Mouse (Mus musculus) limb, embryonic 15.5 days (tissue): ENCODE measurements around the gene Svop. TPM values are rescaled to one million over a fixed set of nuclear protein-coding genes. Genes with fewer than 3 reads are reported as not detected.

Experiments
- ATAC-seq: fragments of 200-750 bp; cut with Nextera tagmentation; 2 replicates; pipeline ENCODE4 v1.8.0; 2017; ENCODE audit warnings: low read depth, moderate TSS enrichment; ENCODE audit not compliant: insufficient number of reproducible peaks, low FRiP score, low TSS enrichment
- H3K27ac ChIP-seq: fragments of 300-500 bp; sonication (generic); 2 replicates; pipeline ENCODE4 v1.5.1; 2015; ENCODE audit warnings: moderate library complexity, mild to moderate bottlenecking, inconsistent platforms
- H3K27me3 ChIP-seq: fragments of 300-500 bp; sonication (generic); 2 replicates; pipeline ENCODE4 v1.6.1; 2015; ENCODE audit warnings: inconsistent platforms
- H3K36me3 ChIP-seq: fragments of 300-500 bp; sonication (generic); 2 replicates; pipeline ENCODE4 v1.6.1; 2015; ENCODE audit warnings: inconsistent platforms
- H3K4me1 ChIP-seq: fragments of 300-500 bp; sonication (generic); 2 replicates; pipeline ENCODE4 v1.6.1; 2015; ENCODE audit warnings: inconsistent platforms
- H3K4me2 ChIP-seq: fragments of 300-500 bp; sonication (generic); 2 replicates; pipeline ENCODE4 v1.6.1; 2015; ENCODE audit warnings: mild to moderate bottlenecking, inconsistent platforms
- H3K4me3 ChIP-seq: fragments of 300-500 bp; sonication (generic); 2 replicates; pipeline ENCODE4 v1.5.1; 2015; ENCODE audit warnings: mild to moderate bottlenecking, inconsistent platforms
- H3K9ac ChIP-seq: fragments of 300-500 bp; sonication (generic); 2 replicates; pipeline ENCODE4 v1.6.1; 2015; ENCODE audit warnings: inconsistent platforms
- H3K9me3 ChIP-seq: fragments of 300-500 bp; sonication (generic); 2 replicates; pipeline ENCODE4 v1.6.1; 2016; ENCODE audit warnings: inconsistent platforms
- WGBS: fragments of 180-500 bp; shearing (Covaris S2); methylation state at CpG from one replicate; pipeline ENCODE4 v1.1.7; 2015; 5-methylcytosine and 5-hydroxymethylcytosine counted together
- polyA plus RNA-seq: library from polyadenylated mRNA; unstranded; fragments of >200 nt; fragmentation: Nextera tagmentation; extraction: Ambion mirVana; gene quantifications from 2 replicates; pipeline ENCODE4 v1.2.1, GENCODE M21; 2015

Gene Svop
- polyA plus RNA-seq, 1 experiment from 2014 or later: 0.24 TPM

DNA sequence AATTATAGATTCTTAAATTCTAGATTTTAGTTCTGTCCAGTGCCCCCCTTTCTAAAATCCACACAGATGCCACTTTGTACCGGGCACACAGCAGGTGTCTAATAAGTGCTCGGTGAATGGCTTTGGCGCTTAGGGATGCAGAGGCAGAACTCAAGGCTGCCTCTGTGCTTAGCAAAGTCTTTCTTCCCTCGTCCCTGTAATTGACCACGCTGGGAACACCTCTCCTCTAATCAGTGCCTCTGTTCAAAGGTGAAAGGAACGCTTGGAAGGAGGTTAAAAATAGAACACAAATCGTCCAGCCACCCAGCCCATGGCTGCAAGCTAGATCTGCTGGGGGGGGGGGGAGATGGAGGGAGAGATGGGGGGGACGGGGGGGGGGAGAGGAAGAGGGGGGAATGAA lies 50.9 kb downstream of the Svop start:
- H3K4me2 ChIP-seq: no peak overlapping the region
- H3K36me3 ChIP-seq: no peaks in the 10 kb centered on the region
- H3K27me3 ChIP-seq: no peaks in the 10 kb centered on the region
- ATAC-seq: no peak
- no peak overlapping the region for H3K27ac ChIP-seq
- H3K4me3 ChIP-seq: no peak overlapping the region
- WGBS: 24% methylated on average over 7 of the region's 8 CpGs
- H3K9me3 ChIP-seq: no peaks in the 10 kb centered on the region
- no peaks in the 10 kb centered on the region for H3K4me1 ChIP-seq
- no peak overlapping the region for H3K9ac ChIP-seq

DNA sequence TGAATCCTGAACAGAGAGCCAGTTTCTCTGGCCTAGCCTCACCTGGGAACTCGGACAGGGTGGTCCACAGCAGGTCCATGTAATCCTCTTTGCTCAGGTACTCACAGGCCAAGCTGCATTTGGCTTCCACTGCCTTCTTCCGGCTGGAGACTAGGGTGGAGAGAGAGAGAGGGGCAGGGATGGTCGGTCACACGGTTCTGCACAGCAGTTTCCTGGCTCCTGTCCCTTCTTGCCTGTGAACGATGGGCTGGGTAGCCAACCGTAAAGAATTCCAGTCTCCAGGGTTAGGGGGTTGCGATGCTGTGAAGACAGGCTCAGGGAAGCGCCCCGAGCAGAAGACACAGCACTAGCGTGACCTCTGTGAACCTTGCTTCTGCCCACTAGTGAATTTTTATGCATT lies 56.3 kb downstream of the Svop start:
- Histone ChIP-seq H3K27me3 (no peaks in the 10 kb centered on the region), H3K27ac (no peak overlapping the region), H3K4me1 (no peaks in the 10 kb centered on the region), H3K4me3 (no peak overlapping the region), H3K4me2 (no peak overlapping the region), H3K9me3 (no peaks in the 10 kb centered on the region), H3K9ac (no peak overlapping the region), H3K36me3 (no peaks in the 10 kb centered on the region)
- WGBS: 55% methylated on average over 10 of the region's 10 CpGs
- no peak for ATAC-seq

GRCm38 (mm10) chr5:114034393-114034792 lies 57.0 kb downstream of the Svop start:
- H3K27ac ChIP-seq: no peak overlapping the region
- no peaks in the 10 kb centered on the region for H3K36me3 ChIP-seq
- WGBS: 81% methylated on average over 7 of the region's 7 CpGs
- no peaks in the 10 kb centered on the region for H3K27me3 ChIP-seq
- H3K4me1 ChIP-seq: no peaks in the 10 kb centered on the region
- H3K9ac ChIP-seq: no peak overlapping the region
- H3K4me2 ChIP-seq: no peak overlapping the region
- H3K9me3 ChIP-seq: no peaks in the 10 kb centered on the region
- no peak overlapping the region for H3K4me3 ChIP-seq
- no peak for ATAC-seq

DNA sequence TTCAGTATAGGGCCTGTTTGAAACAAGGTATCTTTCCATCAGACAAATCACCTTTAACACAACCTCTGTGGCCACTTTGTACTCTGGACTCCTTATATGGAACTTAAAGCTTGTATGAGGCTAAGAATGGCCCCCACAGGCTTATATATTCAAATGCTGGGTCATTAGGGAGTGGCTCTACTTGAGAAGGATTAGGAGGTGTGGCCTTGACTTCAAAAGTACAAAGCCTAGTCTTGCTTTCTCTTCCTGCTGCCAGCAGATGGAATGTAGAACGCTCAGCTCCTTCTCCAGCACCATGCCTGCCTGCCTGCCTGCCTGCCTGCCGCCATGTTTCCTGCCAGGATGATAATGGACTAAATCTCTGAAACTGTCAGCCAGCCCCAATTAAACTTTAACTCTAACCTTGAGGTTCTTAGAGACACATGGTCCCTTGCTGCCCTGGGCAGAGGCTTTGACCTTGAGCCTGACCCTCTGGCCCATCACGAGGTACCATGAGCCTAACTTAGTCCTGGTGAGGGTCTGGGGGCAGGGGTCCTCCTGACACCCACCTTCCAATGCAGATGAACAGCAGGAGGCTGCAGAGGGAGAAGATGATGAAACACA lies 59.1 kb downstream of the Svop start:
- no peaks in the 10 kb centered on the region for H3K36me3 ChIP-seq
- WGBS: 79% methylated on average over 3 of the region's 3 CpGs
- no peak overlapping the region for H3K27ac ChIP-seq
- H3K4me1 ChIP-seq: no peaks in the 10 kb centered on the region
- no peak overlapping the region for H3K9ac ChIP-seq
- H3K9me3 ChIP-seq: no peaks in the 10 kb centered on the region
- no peak overlapping the region for H3K4me3 ChIP-seq
- no peak overlapping the region for H3K4me2 ChIP-seq
- no peaks in the 10 kb centered on the region for H3K27me3 ChIP-seq
- no peak for ATAC-seq

GRCm38 (mm10) chr5:114030652-114031051 lies 60.7 kb downstream of the Svop start:
- Histone ChIP-seq H3K36me3 (no peaks in the 10 kb centered on the region), H3K9me3 (no peaks in the 10 kb centered on the region), H3K4me2 (no peak overlapping the region), H3K27me3 (no peaks in the 10 kb centered on the region), H3K4me3 (no peak overlapping the region), H3K4me1 (no peaks in the 10 kb centered on the region), H3K27ac (no peak overlapping the region), H3K9ac (no peak overlapping the region)
- no peak for ATAC-seq
- WGBS: 89% methylated on average over 12 of the region's 12 CpGs

- no peak for ATAC-seq
- Histone ChIP-seq H3K27me3 (no peaks in the 10 kb centered on the region), H3K4me3 (no peak overlapping the region), H3K36me3 (no peaks in the 10 kb centered on the region), H3K4me2 (no peak overlapping the region), H3K9me3 (no peaks in the 10 kb centered on the region), H3K27ac (no peak overlapping the region), H3K4me1 (no peaks in the 10 kb centered on the region), H3K9ac (no peak overlapping the region)
- 83% methylated on average over 12 of the region's 12 CpGs for WGBS
These were observed 63.3 kb downstream of the Svop start for GRCm38 (mm10) chr5:114028111-114028510.

- H3K4me2 ChIP-seq: no peak overlapping the region
- H3K9ac ChIP-seq: no peak overlapping the region
- H3K27me3 ChIP-seq: no peaks in the 10 kb centered on the region
- ATAC-seq: no peak
- no peaks in the 10 kb centered on the region for H3K9me3 ChIP-seq
- no peaks in the 10 kb centered on the region for H3K4me1 ChIP-seq
- no peak overlapping the region for H3K27ac ChIP-seq
- H3K4me3 ChIP-seq: no peak overlapping the region
- WGBS: 83% methylated on average over 12 of the region's 12 CpGs
- no peaks in the 10 kb centered on the region for H3K36me3 ChIP-seq
These were observed 64.0 kb downstream of the Svop start for GRCm38 (mm10) chr5:114027217-114027944.

- WGBS: 6% methylated on average over 10 of the region's 10 CpGs
These were observed 66.5 kb downstream of the Svop start for GRCm38 (mm10) chr5:114024885-114025284.

DNA sequence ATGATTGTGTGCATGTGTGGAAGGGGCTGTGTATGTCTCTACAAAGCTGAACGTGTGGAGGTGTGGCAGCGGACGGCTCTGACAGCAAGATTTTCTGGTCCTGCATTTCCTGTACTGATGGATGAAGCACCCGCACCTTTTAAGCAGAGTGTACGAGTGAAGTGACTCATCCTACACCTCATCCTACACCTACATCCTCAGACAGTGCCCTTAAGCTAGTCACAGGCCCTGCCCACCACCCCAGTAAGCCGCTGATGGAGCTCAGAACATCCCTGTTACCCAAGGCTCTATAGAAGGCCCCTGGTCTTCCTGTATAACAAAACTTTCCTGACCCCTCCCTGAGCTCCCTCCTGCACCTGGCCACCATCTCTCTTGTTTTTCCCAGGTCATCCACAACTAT lies 67.0 kb downstream of the Svop start:
- Histone ChIP-seq H3K9me3 (no peaks in the 10 kb centered on the region), H3K27me3 (no peaks in the 10 kb centered on the region), H3K4me1 (no peaks in the 10 kb centered on the region), H3K9ac (no peak overlapping the region), H3K4me3 (no peak overlapping the region), H3K4me2 (no peak overlapping the region), H3K36me3 (no peaks in the 10 kb centered on the region), H3K27ac (no peak overlapping the region)
- WGBS: 58% methylated on average over 6 of the region's 6 CpGs
- ATAC-seq: no peak

More at GRCm38 (mm10) chr5:114024885-114025284, 66.5 kb downstream of the Svop start:
- no peak overlapping the region for H3K4me3 ChIP-seq
- H3K9ac ChIP-seq: no peak overlapping the region
- no peaks in the 10 kb centered on the region for H3K9me3 ChIP-seq
- no peaks in the 10 kb centered on the region for H3K4me1 ChIP-seq
- H3K4me2 ChIP-seq: no peak overlapping the region
- no peaks in the 10 kb centered on the region for H3K27me3 ChIP-seq
- H3K27ac ChIP-seq: no peak overlapping the region
- H3K36me3 ChIP-seq: no peaks in the 10 kb centered on the region
- no peak for ATAC-seq

DNA sequence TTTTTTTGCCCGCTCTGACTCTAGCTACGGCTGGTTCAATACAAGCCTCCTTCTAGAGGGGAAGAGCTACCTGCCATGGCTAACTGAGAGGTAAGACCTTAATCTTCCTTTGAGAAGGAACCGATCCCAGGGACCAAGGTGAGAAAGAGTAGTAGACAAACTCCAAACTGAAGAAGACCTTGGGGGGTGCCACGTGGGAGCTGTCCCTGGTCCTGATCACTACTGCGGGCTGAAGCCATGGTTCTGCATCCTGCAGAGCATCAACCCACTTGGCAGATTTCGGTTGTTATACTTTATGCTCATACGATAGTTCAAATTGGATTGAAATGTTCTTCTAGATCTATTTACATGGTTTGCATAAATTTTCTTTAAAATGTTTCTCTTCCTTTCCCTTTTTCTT lies 76.2 kb downstream of the Svop start:
- Histone ChIP-seq H3K36me3 (no peaks in the 10 kb centered on the region), H3K4me3 (no peak overlapping the region), H3K4me2 (no peak overlapping the region), H3K27me3 (no peaks in the 10 kb centered on the region), H3K9me3 (no peaks in the 10 kb centered on the region), H3K4me1 (no peaks in the 10 kb centered on the region), H3K9ac (no peak overlapping the region), H3K27ac (no peak overlapping the region)
- WGBS: 63% methylated on average over 7 of the region's 7 CpGs
- ATAC-seq: no peak

GRCm38 (mm10) chr5:114009049-114009448 lies 82.3 kb downstream of the Svop start:
- Histone ChIP-seq H3K4me2 (no peak overlapping the region), H3K4me3 (no peak overlapping the region), H3K36me3 (no peaks in the 10 kb centered on the region), H3K9ac (no peak overlapping the region), H3K27ac (no peak overlapping the region), H3K27me3 (no peaks in the 10 kb centered on the region), H3K9me3 (no peaks in the 10 kb centered on the region), H3K4me1 (no peaks in the 10 kb centered on the region)
- ATAC-seq: no peak
- WGBS: 83% methylated on average over 4 of the region's 4 CpGs

- no peak for ATAC-seq
- WGBS: 77% methylated on average over 12 of the region's 12 CpGs
- no peak overlapping the region for H3K4me2 ChIP-seq
- no peaks in the 10 kb centered on the region for H3K4me1 ChIP-seq
- no peak overlapping the region for H3K4me3 ChIP-seq
- H3K9ac ChIP-seq: no peak overlapping the region
- H3K9me3 ChIP-seq: no peaks in the 10 kb centered on the region
- no peaks in the 10 kb centered on the region for H3K27me3 ChIP-seq
- H3K36me3 ChIP-seq: no peaks in the 10 kb centered on the region
- H3K27ac ChIP-seq: no peak overlapping the region
These were observed 83.5 kb downstream of the Svop start for GRCm38 (mm10) chr5:114007753-114008453.
